ENCODE assay signal across 30 mouse cellular contexts in the genomic region with DNA sequence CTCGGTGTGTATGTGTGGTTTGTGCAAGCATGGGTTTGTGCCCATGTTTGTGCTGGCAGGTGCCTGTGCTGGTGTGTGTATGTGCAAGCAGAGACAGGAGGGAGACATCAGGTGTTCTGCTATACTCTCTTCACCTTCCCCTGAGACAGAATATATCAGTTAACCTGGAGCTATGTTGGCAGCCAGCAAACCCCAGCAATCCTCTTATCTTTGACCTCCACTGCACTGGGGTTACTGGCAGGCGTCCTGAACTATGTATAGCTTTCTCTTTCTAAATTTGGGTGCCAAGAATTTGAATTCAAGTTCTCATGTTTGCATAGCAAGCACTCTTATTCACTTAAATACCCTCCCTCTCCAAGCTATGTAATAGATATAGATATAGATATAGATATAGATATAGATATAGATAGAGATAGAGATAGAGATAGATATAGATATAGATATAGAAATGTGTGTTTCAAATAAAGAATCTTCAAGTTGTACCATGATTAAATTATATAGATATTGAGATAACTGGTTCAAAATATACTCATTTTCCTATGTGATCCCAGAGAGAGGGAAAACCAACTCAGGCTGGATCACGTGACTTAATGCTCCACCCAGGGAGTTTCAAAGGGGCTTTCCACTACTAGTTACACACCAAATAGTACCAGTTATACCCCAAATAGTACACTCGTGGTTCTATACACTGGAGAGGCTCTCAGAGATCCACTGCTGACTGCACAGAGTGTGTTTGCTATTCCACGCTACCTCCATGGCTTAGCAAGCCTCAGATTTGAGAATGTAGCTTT. TPM values are rescaled to one million over a fixed set of nuclear protein-coding genes. Genes with fewer than 3 reads are reported as not detected.
DNase-seq lines count a peak whose midpoint lies in the region; ATAC-seq lines count a peak whose summit lies in the region.
"Had no signal": no experiment of that assay in that cellular context is flagged by ENCODE, and none has a peak within 500 bp of the region (broad histone marks: within the 10 kb centered on the region; RNA-seq: fewer than 3 reads in every experiment).

No protein-coding gene starts in this region.

- ATAC-seq in heart, embryonic 11.5 days (replicated peaks; ENCODE audit: insufficient number of reproducible peaks, low FRiP score, low TSS enrichment): no peak
- ATAC-seq in heart, embryonic 16.5 days (replicated peaks; ENCODE audit: extremely low read depth, insufficient read depth, low FRiP score): peak; percentile 23; the same call in 1 of the 2 replicates
- ATAC-seq: activated CD4-positive, CD25-positive, alpha-beta regulatory T cell, adult 4 months; CD4-positive, CD25-positive, alpha-beta regulatory T cell, adult 4 months; hindbrain, embryonic 16.5 days; intestine, embryonic 15.5 days; midbrain, embryonic 15.5 days had no signal

- no peak overlapping the region for H3K9ac ChIP-seq in heart, embryonic 11.5 days (ENCODE audit: low read depth, low read length)
- H3K9ac ChIP-seq in heart, embryonic 16.5 days (ENCODE audit: low read length): no peak overlapping the region
- H3K9ac ChIP-seq: heart, embryonic 15.5 days; intestine, embryonic 15.5 days; limb, embryonic 13.5 days; midbrain, embryonic 15.5 days; neural tube, embryonic 15.5 days had no signal

- WGBS in heart, embryonic 11.5 days (ENCODE audit: insufficient replicate concordance): 71% methylated on average over 5 of the region's 5 CpGs
- WGBS in heart, embryonic 16.5 days: 61% methylated on average over 5 of the region's 5 CpGs

- DNase-seq in heart, adult 11 months: peak; percentile 73
- peak; percentile 53 for DNase-seq in retina, adult 2 months (ENCODE audit: low read depth, low spot score)
- no peak for DNase-seq in retina, postnatal 1 day
- DNase-seq in lung, adult 18-20 months: no peak
- DNase-seq in lung, postnatal 10 days: no peak
- DNase-seq: adrenal gland, adult 2 months; adrenal gland, postnatal 36 days; cerebellum, adult 18-20 months; cerebellum, postnatal 10 days; kidney, adult 2 months; kidney, postnatal 36 days; right cerebral cortex, adult 18-20 months; spleen, adult 18-20 months; thymus, postnatal 4 days had no signal

- H3K4me1 ChIP-seq in heart, embryonic 11.5 days (ENCODE audit: control insufficient read depth, insufficient read depth, low read length): no peaks in the 10 kb centered on the region
- H3K4me1 ChIP-seq in heart, embryonic 16.5 days (ENCODE audit: control insufficient read depth, insufficient read depth, low read length): peaks cover 11% of the 10 kb centered on the region
- H3K4me1 ChIP-seq: intestine, embryonic 15.5 days; limb, embryonic 13.5 days; midbrain, embryonic 15.5 days; neural tube, embryonic 15.5 days had no signal

- no peaks in the 10 kb centered on the region for H3K9me3 ChIP-seq in heart, embryonic 11.5 days (replicated peaks; ENCODE audit: control insufficient read depth, low read length)
- no peaks in the 10 kb centered on the region for H3K9me3 ChIP-seq in heart, embryonic 16.5 days (replicated peaks; ENCODE audit: control insufficient read depth, low read length)
- H3K9me3 ChIP-seq: heart, embryonic 15.5 days; intestine, embryonic 15.5 days; limb, embryonic 13.5 days; midbrain, embryonic 10.5 days; midbrain, embryonic 15.5 days; neural tube, embryonic 15.5 days had no signal

- no peak overlapping the region for H3K27ac ChIP-seq in heart, embryonic 11.5 days (ENCODE audit: low read depth, low read length)
- peak overlapping the region; percentile 44; the same call in 1 of the 2 replicates for H3K27ac ChIP-seq in heart, embryonic 16.5 days (ENCODE audit: low read length)
- H3K27ac ChIP-seq: intestine, embryonic 15.5 days; layer of hippocampus, adult 2 months; left cerebral cortex, adult 2 months; limb, embryonic 13.5 days; macrophage; midbrain, embryonic 10.5 days; midbrain, embryonic 15.5 days; neural tube, embryonic 15.5 days had no signal

- H3K36me3 ChIP-seq in heart, embryonic 11.5 days (ENCODE audit: control insufficient read depth, insufficient read depth, low read length): no peaks in the 10 kb centered on the region
- no peaks in the 10 kb centered on the region for H3K36me3 ChIP-seq in heart, embryonic 16.5 days (ENCODE audit: control insufficient read depth, insufficient read depth)
- H3K36me3 ChIP-seq: heart, embryonic 15.5 days; intestine, embryonic 15.5 days; limb, embryonic 13.5 days; midbrain, embryonic 10.5 days; midbrain, embryonic 15.5 days; neural tube, embryonic 15.5 days had no signal

- H3K4me2 ChIP-seq in heart, embryonic 11.5 days: no peak overlapping the region
- H3K4me2 ChIP-seq in heart, embryonic 16.5 days (ENCODE audit: low read depth, low read length): no peak overlapping the region
- H3K4me2 ChIP-seq: heart, embryonic 15.5 days; intestine, embryonic 15.5 days; limb, embryonic 13.5 days; liver, embryonic 11.5 days; midbrain, embryonic 15.5 days; neural tube, embryonic 15.5 days had no signal

- H3K4me3 ChIP-seq in heart, embryonic 11.5 days (ENCODE audit: low read depth, low read length): no peak overlapping the region
- H3K4me3 ChIP-seq in heart, embryonic 16.5 days (ENCODE audit: low read length): no peak overlapping the region
- H3K4me3 ChIP-seq: erythroblast, embryonic 14.5 days; heart, embryonic 15.5 days; intestine, embryonic 15.5 days; layer of hippocampus, adult 2 months; left cerebral cortex, adult 2 months; limb, embryonic 13.5 days; midbrain, embryonic 10.5 days; midbrain, embryonic 15.5 days; neural tube, embryonic 15.5 days had no signal

- no peaks in the 10 kb centered on the region for H3K27me3 ChIP-seq in heart, embryonic 11.5 days (ENCODE audit: control insufficient read depth, insufficient read depth, low read length)
- H3K27me3 ChIP-seq in heart, embryonic 16.5 days (ENCODE audit: control insufficient read depth, insufficient read depth, low read length): no peaks in the 10 kb centered on the region
- H3K27me3 ChIP-seq: heart, embryonic 15.5 days; intestine, embryonic 15.5 days; limb, embryonic 13.5 days; midbrain, embryonic 15.5 days; neural tube, embryonic 15.5 days had no signal

RNA-seq across cellular contexts. Expression of a gene that starts 17.1 kb away (rescaled TPM):
- polyA plus RNA-seq in heart, embryonic 11.5 days (2014; fragmentation: Nextera tagmentation; extraction: Ambion mirVana): 3.7 and 4.5 TPM in 2 replicates
- 3.2 and 5.0 TPM in 2 replicates for polyA plus RNA-seq in heart, embryonic 16.5 days (2015; fragmentation: Nextera tagmentation; extraction: Ambion mirVana)
- polyA plus RNA-seq: erythroblast, embryonic 14.5 days had no signal

Comparison
In these comparisons a context has a peak if more than half of its experiments do, and no peak if none do; other contexts are left out.
1. DNase-seq: peak in heart, adult 11 months (single experiment) and retina, adult 2 months (single experiment); none in retina, postnatal 1 day (single experiment), lung, adult 18-20 months (0 of 2) and lung, postnatal 10 days (single experiment).